Mouse (Mus musculus) gonadal fat pad, adult 2 months (tissue): Measurements from ENCODE around the gene Krt24. TPM values are rescaled to one million over a fixed set of nuclear protein-coding genes. Genes with fewer than 3 reads are reported as not detected.
"Not testable (repeated sequence)": the region's sequence is repeated elsewhere in the genome, so short reads cannot be mapped to it uniquely, and the experiment has no call there.

ENCODE experiments used
- DNase-seq: peaks from one replicate; pipeline ENCODE4 v3.0.0-alpha.2; 2012; ENCODE audit warnings: low read depth
- polyA plus RNA-seq: library from polyadenylated mRNA; depleted of rRNA; stranded (reverse); fragments of >200 nt; gene quantifications from 2 replicates; pipeline ENCODE4 v1.2.3, GENCODE M21; 2012; rRNA removed

Krt24 gene
- polyA plus RNA-seq, 1 experiment, result not detected

GRCm38 (mm10) chr11:99252671-99253070 is 32.4 kb downstream of the Krt24 start:
- no peak for DNase-seq

- DNase-seq, result no peak
These were observed 34.4 kb downstream of the Krt24 start for GRCm38 (mm10) chr11:99250666-99251065.

- no peak for DNase-seq
These were observed 34.8 kb downstream of the Krt24 start for GRCm38 (mm10) chr11:99250241-99250640.

GRCm38 (mm10) chr11:99249115-99249514 is 35.9 kb downstream of the Krt24 start:
- no peak for DNase-seq

- DNase-seq, result no peak
These were observed 37.1 kb downstream of the Krt24 start for GRCm38 (mm10) chr11:99247916-99248315.

- DNase-seq, result not testable (repeated sequence)
These were observed 40.5 kb downstream of the Krt24 start for GRCm38 (mm10) chr11:99244519-99244918.

GRCm38 (mm10) chr11:99243820-99244374 is 41.2 kb downstream of the Krt24 start, which contains the start of gene Krt222:
TSS of gene Krt222 (minus strand) at chr11:99244085.
- no peak for DNase-seq

- no peak for DNase-seq
These were observed 41.8 kb downstream of the Krt24 start for GRCm38 (mm10) chr11:99243200-99243819.

GRCm38 (mm10) chr11:99242056-99242455 is 43.0 kb downstream of the Krt24 start:
- no peak for DNase-seq

- DNase-seq, result no peak
These were observed 46.6 kb downstream of the Krt24 start for GRCm38 (mm10) chr11:99238468-99238867.

GRCm38 (mm10) chr11:99231049-99231816 is 53.8 kb downstream of the Krt24 start:
- DNase-seq, result no peak

GRCm38 (mm10) chr11:99230261-99231048 is 54.6 kb downstream of the Krt24 start, which contains the start of gene Smarce1:
TSS of gene Smarce1 (minus strand) at chr11:99231017.
- no peak for DNase-seq

Other genes starting within 250 kb of the Krt24 start
- gene Igfbp4, start 244.0 kb downstream of the Krt24 start, polyA plus RNA-seq, result 429 and 525 TPM in 2 replicates
- 2.4 and 3.4 TPM in 2 replicates for gene Tns4, start 196.0 kb downstream of the Krt24 start, polyA plus RNA-seq
- 0.61 and 1.7 TPM in 2 replicates for gene Ccr7, start 130.2 kb downstream of the Krt24 start, polyA plus RNA-seq
- 19.0 and 19.3 TPM in 2 replicates for gene Smarce1, start 54.2 kb downstream of the Krt24 start, polyA plus RNA-seq
- 0.25 and 0.68 TPM in 2 replicates for gene Krt222, start 41.2 kb downstream of the Krt24 start, polyA plus RNA-seq
- not detected in 2 replicates for gene Krt25, start 37.7 kb upstream of the Krt24 start, polyA plus RNA-seq
- gene Krt26, start 52.7 kb upstream of the Krt24 start, polyA plus RNA-seq, result not detected in 2 replicates
- gene Krt27, start 65.8 kb upstream of the Krt24 start, polyA plus RNA-seq, result not detected in 2 replicates
- gene Krt28, start 89.6 kb upstream of the Krt24 start, polyA plus RNA-seq, result not detected in 2 replicates
- gene Krt10, start 104.1 kb upstream of the Krt24 start, polyA plus RNA-seq, result 0.93 and 1.2 TPM in 2 replicates
- gene Krt12, start 137.0 kb upstream of the Krt24 start, polyA plus RNA-seq, result not detected in 2 replicates
- 0.30 and 0.61 TPM in 2 replicates for gene Krt20, start 152.9 kb upstream of the Krt24 start, polyA plus RNA-seq
- 20.2 and 32.9 TPM in 2 replicates for gene Krt23, start 207.9 kb upstream of the Krt24 start, polyA plus RNA-seq
- gene Krt39, start 236.1 kb upstream of the Krt24 start, polyA plus RNA-seq, result not detected in 2 replicates